ENCODE assay signal across 24 mouse cellular contexts in genomic region chr4:101329060-101329459, GRCm38 (mm10).
DNase-seq lines count a peak whose midpoint lies in the region; ATAC-seq and TF ChIP-seq lines count a peak whose summit lies in the region.
"Had no signal": no experiment of that assay in that cellular context is flagged by ENCODE, and none has a peak within 500 bp of the region (broad histone marks: within the 10 kb centered on the region; RNA-seq: fewer than 3 reads in every experiment).

No protein-coding gene starts in this region.

- no peak overlapping the region for H3K9ac ChIP-seq in hindbrain, postnatal 0 days (replicated peaks; ENCODE audit: low read length)
- H3K9ac ChIP-seq: hindbrain, embryonic 12.5 days; limb, embryonic 13.5 days; liver, embryonic 13.5 days; lung, embryonic 14.5 days had no signal

- no peak overlapping the region for H3K4me3 ChIP-seq in hindbrain, postnatal 0 days (ENCODE audit: low read length)
- H3K4me3 ChIP-seq: gastrocnemius, adult 2 months; hindbrain, embryonic 12.5 days; limb, embryonic 13.5 days; liver, embryonic 13.5 days; midbrain, embryonic 10.5 days had no signal

- no peak overlapping the region for H3K4me2 ChIP-seq in hindbrain, postnatal 0 days (ENCODE audit: low read depth, low read length)
- H3K4me2 ChIP-seq: heart, embryonic 11.5 days; hindbrain, embryonic 12.5 days; limb, embryonic 13.5 days; liver, embryonic 13.5 days; lung, embryonic 14.5 days had no signal

- no peak overlapping the region for H3K27ac ChIP-seq in hindbrain, postnatal 0 days
- H3K27ac ChIP-seq: gastrocnemius, adult 2 months; hindbrain, embryonic 12.5 days; limb, embryonic 13.5 days; liver, embryonic 13.5 days; midbrain, embryonic 10.5 days had no signal

- WGBS in hindbrain, postnatal 0 days = 91% methylated on average over 7 of the region's 7 CpGs

- no peaks in the 10 kb centered on the region for H3K36me3 ChIP-seq in splenic B cell, adult 2 months (ENCODE audit: control insufficient read depth, insufficient read depth, low read length, poor library complexity, severe bottlenecking)
- H3K36me3 ChIP-seq in hindbrain, postnatal 0 days (ENCODE audit: insufficient read depth, low read length) = no peaks in the 10 kb centered on the region
- H3K36me3 ChIP-seq: hindbrain, embryonic 12.5 days; limb, embryonic 13.5 days; liver, embryonic 13.5 days; midbrain, embryonic 10.5 days had no signal

- no peaks in the 10 kb centered on the region for H3K4me1 ChIP-seq in hindbrain, postnatal 0 days (ENCODE audit: insufficient read depth, low read length)

- intact Hi-C loops in gastrocnemius, postnatal 14 days (cut with DNase I; ENCODE audit: low total_unique reads) = no loop called here
- intact Hi-C loops in left cerebral cortex, postnatal 14 days (cut with DNase I) = no loop called here

- H3K27me3 ChIP-seq in splenic B cell, adult 2 months (ENCODE audit: control insufficient read depth, insufficient read depth, low read length, poor library complexity, severe bottlenecking) = no peaks in the 10 kb centered on the region
- H3K27me3 ChIP-seq in hindbrain, postnatal 0 days (ENCODE audit: insufficient read depth, low read length) = no peaks in the 10 kb centered on the region
- H3K27me3 ChIP-seq: hindbrain, embryonic 12.5 days; limb, embryonic 13.5 days; liver, embryonic 13.5 days had no signal

- peak; percentile 65 to 71 for ATAC-seq in hematopoietic stem cell, adult 5-6 weeks (replicated peaks in 1 of 2; ENCODE audit: insufficient read depth in 1 of 2, low FRiP score in 2 of 2, low TSS enrichment in 1 of 2, low read depth in 1 of 2, poor library complexity in 2 of 2, severe bottlenecking in 2 of 2)
- no peak for ATAC-seq in hindbrain, postnatal 0 days
- ATAC-seq: forebrain, embryonic 14.5 days; inflammation-experienced regulatory T-cells, adult 6 months had no signal

- peak; percentile 16 for DNase-seq in CD4-positive helper T cell, adult 2 months (ENCODE audit: low read depth, low spot score)
- DNase-seq in ES-CJ7 (ENCODE audit: low read depth, low spot score) = peak; percentile 28
- DNase-seq in splenic B cell, adult 2 months (ENCODE audit: low read depth, low spot score) = peak; percentile 36
- no peak for DNase-seq in hindbrain, postnatal 0 days (ENCODE audit: low spot score)
- DNase-seq in gastrocnemius, postnatal 14 days = no peak
- no peak for DNase-seq in left cerebral cortex, postnatal 14 days (ENCODE audit: low spot score in 2 of 2)
- DNase-seq: adrenal gland, postnatal 25 days; cerebellum, adult 8-10 months; cerebellum, postnatal 36 days; gastrocnemius, adult 2 months; kidney, adult 2 months; kidney, postnatal 10 days; liver, embryonic 13.5 days; lung, embryonic 14.5 days; lung, postnatal 36 days; right cerebral cortex, postnatal 14 days; thymus, postnatal 14 days had no signal

- H3K9me3 ChIP-seq in hindbrain, postnatal 0 days (ENCODE audit: low read length) = no peaks in the 10 kb centered on the region
- H3K9me3 ChIP-seq: hindbrain, embryonic 12.5 days; limb, embryonic 13.5 days; liver, embryonic 13.5 days; midbrain, embryonic 10.5 days had no signal

- no peak for TF ChIP-seq CTCF in hindbrain, postnatal 0 days (IDR thresholded peaks at IDR 0.05; ENCODE audit: low read depth)

Comparison
In these comparisons a context has a peak if more than half of its experiments do, and no peak if none do; other contexts are left out.
1. DNase-seq: peak in CD4-positive helper T cell, adult 2 months (single experiment), ES-CJ7 (single experiment) and splenic B cell, adult 2 months (single experiment); none in hindbrain, postnatal 0 days (single experiment), gastrocnemius, postnatal 14 days (single experiment) and left cerebral cortex, postnatal 14 days (0 of 2).